Mouse (Mus musculus): ENCODE data around the gene Chpt1. TPM values are rescaled to one million over a fixed set of nuclear protein-coding genes. Genes with fewer than 3 reads are reported as not detected.

Gene Chpt1
- polyA plus RNA-seq, 1 experiment, result 28.7 TPM

- H3K4me3 ChIP-seq (ENCODE audit: control insufficient read depth, insufficient read depth, low read length), result no peak overlapping the region
- no peaks in the 10 kb centered on the region for H3K36me3 ChIP-seq (ENCODE audit: control insufficient read depth, insufficient read depth, low read length)
- WGBS, result 96% methylated on average over 7 of the region's 7 CpGs
- H3K4me1 ChIP-seq (replicated peaks; ENCODE audit: control insufficient read depth, insufficient read depth, low read length), result peaks cover 5% of the 10 kb centered on the region
- no peak for DNase-seq
- H3K27me3 ChIP-seq (ENCODE audit: control insufficient read depth, insufficient read depth, low read length), result no peaks in the 10 kb centered on the region
- TF ChIP-seq CTCF (IDR thresholded peaks at IDR 0.05; ENCODE audit: borderline replicate concordance, control insufficient read depth, extremely low read depth, insufficient read depth, low read length, poor library complexity), result no peak
- no peak for TF ChIP-seq POLR2A (IDR thresholded peaks at IDR 0.05; ENCODE audit: control insufficient read depth, extremely low read depth, insufficient read depth, low read length, poor library complexity)
- no peak overlapping the region for H3K27ac ChIP-seq (ENCODE audit: control insufficient read depth, insufficient read depth, low read length)
These were observed 3.8 kb upstream of the Chpt1 start for GRCm38 (mm10) chr10:88507691-88508143.

GRCm38 (mm10) chr10:88505256-88505655 is 1.4 kb upstream of the Chpt1 start:
- H3K27ac ChIP-seq (ENCODE audit: control insufficient read depth, insufficient read depth, low read length), result no peak overlapping the region
- WGBS, result 98% methylated on average over 5 of the region's 5 CpGs

GRCm38 (mm10) chr10:88504481-88504880 is 608 bp upstream of the Chpt1 start:
- Histone ChIP-seq H3K27me3 (ENCODE audit: control insufficient read depth, insufficient read depth, low read length) (no peaks in the 10 kb centered on the region), H3K27ac (ENCODE audit: control insufficient read depth, insufficient read depth, low read length) (no peak overlapping the region), H3K4me3 (ENCODE audit: control insufficient read depth, insufficient read depth, low read length) (no peak overlapping the region), H3K4me1 (replicated peaks; ENCODE audit: control insufficient read depth, insufficient read depth, low read length) (peaks cover 5% of the 10 kb centered on the region), H3K36me3 (ENCODE audit: control insufficient read depth, insufficient read depth, low read length) (no peaks in the 10 kb centered on the region)
- TF ChIP-seq CTCF (IDR thresholded peaks at IDR 0.05; ENCODE audit: borderline replicate concordance, control insufficient read depth, extremely low read depth, insufficient read depth, low read length, poor library complexity) (no peak), POLR2A (IDR thresholded peaks at IDR 0.05; ENCODE audit: control insufficient read depth, extremely low read depth, insufficient read depth, low read length, poor library complexity) (no peak)
- 89% methylated on average over 3 of the region's 3 CpGs for WGBS
- DNase-seq, result no peak

More at GRCm38 (mm10) chr10:88505256-88505655, 1.4 kb upstream of the Chpt1 start:
- Histone ChIP-seq H3K36me3 (ENCODE audit: control insufficient read depth, insufficient read depth, low read length) (no peaks in the 10 kb centered on the region), H3K4me3 (ENCODE audit: control insufficient read depth, insufficient read depth, low read length) (no peak overlapping the region), H3K27me3 (ENCODE audit: control insufficient read depth, insufficient read depth, low read length) (no peaks in the 10 kb centered on the region), H3K4me1 (replicated peaks; ENCODE audit: control insufficient read depth, insufficient read depth, low read length) (peaks cover 5% of the 10 kb centered on the region)
- no peak for DNase-seq
- TF ChIP-seq POLR2A (IDR thresholded peaks at IDR 0.05; ENCODE audit: control insufficient read depth, extremely low read depth, insufficient read depth, low read length, poor library complexity), result no peak
- TF ChIP-seq CTCF (IDR thresholded peaks at IDR 0.05; ENCODE audit: borderline replicate concordance, control insufficient read depth, extremely low read depth, insufficient read depth, low read length, poor library complexity), result no peak

- no peak for DNase-seq
- H3K27ac ChIP-seq (ENCODE audit: control insufficient read depth, insufficient read depth, low read length), result no peak overlapping the region
- TF ChIP-seq CTCF (IDR thresholded peaks at IDR 0.05; ENCODE audit: borderline replicate concordance, control insufficient read depth, extremely low read depth, insufficient read depth, low read length, poor library complexity) (no peak), POLR2A (IDR thresholded peaks at IDR 0.05; ENCODE audit: control insufficient read depth, extremely low read depth, insufficient read depth, low read length, poor library complexity) (no peak)
- no peaks in the 10 kb centered on the region for H3K36me3 ChIP-seq (ENCODE audit: control insufficient read depth, insufficient read depth, low read length)
- peaks cover 5% of the 10 kb centered on the region for H3K4me1 ChIP-seq (replicated peaks; ENCODE audit: control insufficient read depth, insufficient read depth, low read length)
- 75% methylated on average over 4 of the region's 4 CpGs for WGBS
- H3K27me3 ChIP-seq (ENCODE audit: control insufficient read depth, insufficient read depth, low read length), result no peaks in the 10 kb centered on the region
- H3K4me3 ChIP-seq (ENCODE audit: control insufficient read depth, insufficient read depth, low read length), result peak overlapping the region; percentile 56
These were observed 954 bp downstream of the Chpt1 start for GRCm38 (mm10) chr10:88502919-88503318.

DNA sequence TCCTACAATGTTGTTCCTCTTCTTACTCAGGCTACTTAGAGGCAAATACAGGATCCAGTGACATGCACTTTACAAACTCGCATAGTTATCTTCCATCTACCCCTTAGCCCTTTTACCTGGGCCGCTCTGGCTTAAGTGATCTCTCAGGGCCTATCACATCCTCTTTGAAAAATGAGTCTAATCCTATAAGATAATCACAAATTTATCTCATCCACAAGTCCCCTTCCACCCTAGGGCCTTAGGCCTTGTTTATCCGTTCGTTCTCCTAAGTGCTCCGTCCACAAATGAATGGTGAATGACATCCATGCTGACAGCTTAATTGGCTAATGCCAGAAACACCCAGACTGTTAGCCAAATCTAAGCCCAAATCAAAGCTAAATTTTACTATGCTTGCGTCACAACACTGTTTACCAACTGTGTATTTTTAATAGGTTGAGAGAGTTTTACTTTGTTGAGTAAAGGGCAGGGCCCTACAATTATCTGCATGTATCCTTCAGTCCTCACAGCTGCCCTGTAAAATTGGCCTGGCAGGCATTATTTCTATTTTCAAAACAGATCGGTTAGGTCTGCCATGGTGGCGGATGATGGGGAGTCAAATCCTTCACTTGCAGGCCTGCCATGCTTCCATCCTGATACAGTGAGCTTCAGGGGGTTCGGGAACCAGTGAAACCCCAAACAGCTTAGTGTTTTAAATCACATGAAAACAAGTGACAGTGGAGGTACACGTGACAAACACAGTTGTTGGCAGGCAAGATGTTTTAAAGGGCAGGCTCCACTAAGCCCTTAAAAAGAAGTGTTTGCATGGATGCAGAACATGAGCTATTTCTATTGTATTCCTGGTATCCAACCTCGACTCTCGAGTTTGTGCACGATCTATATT is 1.7 kb downstream of the Chpt1 start:
- Histone ChIP-seq H3K27me3 (ENCODE audit: control insufficient read depth, insufficient read depth, low read length) (no peaks in the 10 kb centered on the region), H3K36me3 (ENCODE audit: control insufficient read depth, insufficient read depth, low read length) (no peaks in the 10 kb centered on the region), H3K4me1 (replicated peaks; ENCODE audit: control insufficient read depth, insufficient read depth, low read length) (peaks cover 5% of the 10 kb centered on the region), H3K27ac (ENCODE audit: control insufficient read depth, insufficient read depth, low read length) (no peak overlapping the region), H3K4me3 (ENCODE audit: control insufficient read depth, insufficient read depth, low read length) (no peak overlapping the region)
- no peak for TF ChIP-seq CTCF (IDR thresholded peaks at IDR 0.05; ENCODE audit: borderline replicate concordance, control insufficient read depth, extremely low read depth, insufficient read depth, low read length, poor library complexity)
- TF ChIP-seq POLR2A (IDR thresholded peaks at IDR 0.05; ENCODE audit: control insufficient read depth, extremely low read depth, insufficient read depth, low read length, poor library complexity), result no peak
- DNase-seq, result no peak
- WGBS, result 94% methylated on average over 13 of the region's 13 CpGs

DNA sequence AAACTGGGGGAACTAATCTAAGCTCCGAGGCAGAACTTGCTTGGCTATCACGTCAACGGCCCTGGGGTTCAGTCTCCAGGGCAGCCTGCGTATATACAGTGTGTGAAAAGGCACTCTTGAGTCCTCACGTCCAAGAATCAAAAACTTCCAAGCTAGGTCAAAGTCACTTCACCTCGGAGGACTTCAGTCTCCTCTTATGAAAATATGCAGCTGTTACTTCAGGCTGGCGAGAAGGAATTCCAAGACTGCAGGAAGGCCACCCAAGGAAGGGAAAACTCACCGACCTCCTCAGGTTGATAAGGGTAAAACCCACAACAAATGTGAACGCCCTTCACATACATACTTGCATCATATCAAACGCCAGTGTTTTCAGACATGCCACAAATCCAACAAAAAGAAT is 2.5 kb downstream of the Chpt1 start:
- DNase-seq, result no peak
- H3K4me3 ChIP-seq (ENCODE audit: control insufficient read depth, insufficient read depth, low read length), result no peak overlapping the region
- H3K36me3 ChIP-seq (ENCODE audit: control insufficient read depth, insufficient read depth, low read length), result no peaks in the 10 kb centered on the region
- H3K4me1 ChIP-seq (replicated peaks; ENCODE audit: control insufficient read depth, insufficient read depth, low read length), result peaks cover 5% of the 10 kb centered on the region
- TF ChIP-seq CTCF (IDR thresholded peaks at IDR 0.05; ENCODE audit: borderline replicate concordance, control insufficient read depth, extremely low read depth, insufficient read depth, low read length, poor library complexity) (no peak), POLR2A (IDR thresholded peaks at IDR 0.05; ENCODE audit: control insufficient read depth, extremely low read depth, insufficient read depth, low read length, poor library complexity) (no peak)
- H3K27me3 ChIP-seq (ENCODE audit: control insufficient read depth, insufficient read depth, low read length), result no peaks in the 10 kb centered on the region
- 90% methylated on average over 10 of the region's 10 CpGs for WGBS
- H3K27ac ChIP-seq (ENCODE audit: control insufficient read depth, insufficient read depth, low read length), result no peak overlapping the region

Measured in thymus, adult 2 months (tissue).